Mouse (Mus musculus): Measurements from ENCODE around the gene Foxj1.
"Not testable (repeated sequence)": the region's sequence is repeated elsewhere in the genome, so short reads cannot be mapped to it uniquely, and the experiment has no call there.

The Foxj1 gene

DNA sequence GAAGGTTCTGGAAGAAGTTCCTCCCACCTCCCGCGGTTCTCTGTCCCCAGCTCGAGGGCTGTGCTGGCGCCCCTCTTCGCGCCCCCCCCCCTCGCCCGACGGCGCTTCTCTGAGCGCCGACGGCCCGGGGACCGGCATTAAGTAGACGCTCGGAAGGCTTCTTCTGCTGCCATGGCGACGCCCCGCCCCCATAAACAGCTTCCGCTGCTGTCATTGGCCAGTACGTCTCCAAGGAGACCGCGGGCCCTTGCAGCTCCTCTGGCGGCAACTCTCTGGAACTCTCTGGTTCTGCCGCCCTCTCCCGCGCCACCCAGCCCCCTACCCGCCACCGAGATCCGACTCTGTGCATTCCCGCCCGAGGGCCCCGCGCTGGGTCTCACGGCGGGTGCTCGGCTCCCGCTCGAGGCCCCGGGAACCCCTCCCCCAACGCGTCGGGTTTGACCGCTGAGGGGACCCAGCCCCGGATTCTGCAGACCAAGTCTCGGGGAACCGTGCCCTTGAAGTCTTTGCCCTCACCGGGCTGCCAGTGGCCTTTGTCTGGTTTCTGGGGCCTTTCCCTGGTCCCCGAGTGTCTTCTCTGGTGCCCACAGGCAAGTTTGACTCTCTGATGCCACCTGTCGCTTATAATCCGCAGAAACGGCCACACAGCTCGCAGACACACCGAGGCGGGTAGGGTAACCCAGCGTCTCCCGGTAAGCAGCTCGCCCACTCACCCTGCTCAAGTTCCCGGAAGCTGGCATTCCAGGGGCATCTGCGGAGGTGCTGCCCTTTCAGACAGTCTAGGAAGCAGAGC, at the start of gene Foxj1:
Gene Foxj1 (minus strand): TSS at position 156 of the 793 bp plus-strand sequence.
- peak; percentile 95 for DNase-seq

- no peak for DNase-seq
Measured at GRCm38 (mm10) chr11:116384171-116384570, 49.0 kb upstream of the Foxj1 start.

- DNase-seq, result not testable (repeated sequence)
Measured at GRCm38 (mm10) chr11:116383070-116383469, 47.9 kb upstream of the Foxj1 start.

- no peak for DNase-seq
Measured at GRCm38 (mm10) chr11:116380767-116381166, 45.6 kb upstream of the Foxj1 start.

GRCm38 (mm10) chr11:116379530-116379929, 44.3 kb upstream of the Foxj1 start:
- DNase-seq, result no peak

- peak; percentile 9 for DNase-seq
Measured at GRCm38 (mm10) chr11:116376945-116377661, 41.9 kb upstream of the Foxj1 start.

DNA sequence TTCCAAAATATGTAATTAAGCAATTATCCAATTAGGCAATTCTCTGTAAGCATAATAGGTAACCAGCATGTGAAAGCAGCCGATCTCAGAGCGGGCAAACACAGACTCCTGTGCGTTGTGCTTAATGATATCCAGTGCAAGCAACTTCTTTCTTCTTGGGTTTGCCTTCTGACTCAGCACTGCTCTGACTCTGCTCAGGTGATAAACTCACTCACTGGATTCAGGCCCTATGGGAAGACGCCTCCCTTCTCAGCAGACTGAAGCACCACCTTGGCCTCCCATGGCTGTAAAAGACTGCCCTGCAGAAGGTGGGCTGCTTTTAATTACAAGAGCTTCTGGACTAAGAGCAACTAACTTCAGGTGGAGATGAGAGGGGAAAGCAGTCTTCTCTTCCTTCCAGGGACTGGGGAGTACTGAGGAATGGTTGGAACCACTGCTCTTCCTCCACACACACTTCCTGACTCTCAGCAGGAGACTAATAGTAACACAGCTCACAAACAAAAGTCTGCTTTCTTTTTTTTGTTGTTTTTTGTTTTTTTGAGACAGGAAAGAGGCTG, 36.8 kb upstream of the Foxj1 start:
- DNase-seq, result no peak

GRCm38 (mm10) chr11:116369633-116370032, 34.4 kb upstream of the Foxj1 start:
- DNase-seq, result no peak

DNA sequence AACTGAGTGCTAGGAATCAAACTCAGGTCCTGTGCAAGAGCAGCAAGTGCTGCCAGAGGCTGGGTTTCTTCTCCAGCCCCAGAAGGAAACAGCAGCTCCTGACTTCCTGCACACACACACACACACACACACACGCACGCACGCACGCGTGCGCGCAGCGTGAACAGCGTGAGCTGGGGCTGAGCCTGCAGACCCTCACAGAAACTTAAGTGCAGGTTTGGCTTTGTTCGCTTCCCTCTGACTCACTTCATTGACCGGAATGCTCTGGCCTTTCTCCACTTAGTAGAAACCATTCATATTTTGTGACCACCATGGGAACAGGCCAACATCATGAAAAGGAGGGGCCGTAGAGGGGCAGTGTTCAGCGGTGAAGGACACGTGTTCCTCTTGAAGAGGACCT, 33.9 kb upstream of the Foxj1 start:
- DNase-seq, result no peak

DNA sequence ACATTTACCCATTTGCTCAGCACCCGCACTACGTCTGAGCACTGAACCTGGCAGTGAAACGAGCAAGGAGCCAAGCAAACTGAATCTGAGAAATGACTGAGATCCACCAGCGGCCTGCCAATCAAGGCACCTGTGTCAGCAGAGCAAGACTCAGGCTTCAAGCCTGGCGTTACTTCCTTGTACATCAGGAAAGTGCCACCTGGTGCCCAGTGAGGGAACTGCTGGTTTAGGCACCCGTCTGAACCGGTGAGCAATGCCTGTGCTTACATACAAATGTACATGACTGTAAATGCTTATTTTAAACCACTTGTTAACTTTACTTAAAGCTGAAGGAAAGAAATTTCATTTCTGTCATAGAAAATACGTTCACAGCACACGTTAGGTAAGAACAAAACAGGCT, 32.9 kb upstream of the Foxj1 start:
- peak; percentile 90 for DNase-seq

- DNase-seq, result no peak
Measured at GRCm38 (mm10) chr11:116366647-116367046, 31.4 kb upstream of the Foxj1 start.

DNA sequence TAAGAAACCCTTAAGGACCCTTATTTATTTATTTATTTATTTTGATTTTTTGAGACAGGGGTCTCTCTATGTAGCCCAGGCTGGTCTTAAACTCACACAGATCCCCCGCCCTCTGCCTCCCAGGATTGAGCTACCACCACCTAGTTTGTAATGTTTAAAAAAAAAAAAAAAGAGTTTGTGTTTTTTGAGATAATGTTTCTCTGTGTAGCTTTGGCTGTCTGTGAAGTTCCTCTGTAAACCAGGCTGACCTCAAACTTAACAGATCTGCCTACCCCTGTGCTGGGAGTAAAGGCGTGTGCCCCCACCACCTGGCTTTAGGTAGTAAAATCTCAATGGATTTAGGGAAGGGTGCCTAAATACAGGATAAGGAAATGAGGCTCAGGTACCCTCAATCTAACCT, 30.9 kb upstream of the Foxj1 start:
- no peak for DNase-seq

DNA sequence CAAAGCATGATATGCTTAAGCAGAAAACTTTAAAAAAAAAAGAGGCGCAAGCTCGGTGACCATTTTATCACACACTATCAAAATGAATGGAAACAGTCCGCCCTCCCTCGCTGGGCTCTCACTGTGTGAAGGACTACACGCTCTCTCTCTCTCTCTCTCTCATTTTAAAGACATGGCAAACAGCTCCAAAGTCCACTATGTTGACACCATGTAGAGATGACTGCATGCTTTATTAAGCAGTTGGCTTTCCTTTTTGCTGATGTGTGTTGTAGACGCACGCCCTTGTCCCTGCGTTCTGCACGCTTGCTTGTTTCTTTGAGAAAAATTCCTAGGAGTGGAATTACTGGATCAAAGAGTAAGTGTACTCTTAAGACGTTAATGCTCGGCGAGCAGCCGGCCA, 30.2 kb upstream of the Foxj1 start:
- no peak for DNase-seq

- DNase-seq, result no peak
Measured at GRCm38 (mm10) chr11:116362015-116362414, 26.8 kb upstream of the Foxj1 start.

DNA sequence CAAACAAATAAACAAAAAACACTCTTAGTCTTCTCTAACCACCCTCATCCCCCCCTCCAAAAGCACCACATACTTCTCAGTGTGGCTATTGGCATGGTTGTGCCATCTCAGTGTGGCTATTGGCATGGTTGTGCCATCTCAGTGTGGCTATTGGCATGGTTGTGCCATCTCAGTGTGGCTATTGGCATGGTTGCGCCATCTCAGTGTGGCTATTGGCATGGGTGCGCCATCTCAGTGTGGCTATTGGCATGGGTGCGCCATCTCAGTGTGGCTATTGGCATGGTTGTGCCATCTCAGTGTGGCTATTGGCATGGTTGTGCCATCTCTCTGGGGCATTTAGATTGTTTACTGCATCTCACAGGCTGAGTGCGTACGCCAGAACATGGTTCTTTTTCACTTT, 25.7 kb upstream of the Foxj1 start:
- DNase-seq, result not testable (repeated sequence)

- DNase-seq, result no peak
Measured at GRCm38 (mm10) chr11:116359652-116360051, 24.5 kb upstream of the Foxj1 start.

DNA sequence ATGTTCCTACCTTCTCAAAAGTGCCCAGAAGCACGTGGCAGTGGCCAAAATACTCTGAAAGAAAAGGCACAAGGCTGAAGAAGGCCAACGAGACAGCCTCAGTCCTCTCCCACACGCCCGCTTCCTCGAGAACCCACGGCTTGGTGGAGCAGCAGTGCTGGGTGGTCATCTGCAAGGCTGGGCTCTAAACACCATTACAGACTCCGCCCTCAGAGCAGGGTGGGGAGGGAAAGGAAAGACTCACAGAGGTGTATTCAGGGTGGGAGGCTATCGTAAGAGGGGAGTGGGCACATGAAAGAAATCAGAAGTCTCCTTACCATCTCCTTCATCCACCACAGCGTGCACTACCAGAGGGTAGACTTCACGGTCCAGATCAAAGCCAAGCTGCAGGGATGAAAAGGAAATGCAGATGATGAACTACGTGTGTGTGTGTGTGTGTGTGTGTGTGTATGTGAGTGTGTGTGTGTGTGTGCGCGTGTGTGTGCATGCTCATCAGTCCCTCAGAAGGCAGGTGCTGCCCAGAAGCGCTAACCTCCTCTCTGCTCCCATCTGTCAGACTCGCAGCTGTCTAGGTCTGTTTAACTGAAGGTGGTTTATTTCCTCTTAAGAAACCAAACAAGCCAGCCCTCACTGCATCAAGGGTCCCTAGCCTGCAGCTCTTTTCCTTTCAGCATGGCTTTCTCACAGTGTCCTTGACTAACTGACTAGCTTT, 23.9 kb upstream of the Foxj1 start:
- DNase-seq, result no peak

DNA sequence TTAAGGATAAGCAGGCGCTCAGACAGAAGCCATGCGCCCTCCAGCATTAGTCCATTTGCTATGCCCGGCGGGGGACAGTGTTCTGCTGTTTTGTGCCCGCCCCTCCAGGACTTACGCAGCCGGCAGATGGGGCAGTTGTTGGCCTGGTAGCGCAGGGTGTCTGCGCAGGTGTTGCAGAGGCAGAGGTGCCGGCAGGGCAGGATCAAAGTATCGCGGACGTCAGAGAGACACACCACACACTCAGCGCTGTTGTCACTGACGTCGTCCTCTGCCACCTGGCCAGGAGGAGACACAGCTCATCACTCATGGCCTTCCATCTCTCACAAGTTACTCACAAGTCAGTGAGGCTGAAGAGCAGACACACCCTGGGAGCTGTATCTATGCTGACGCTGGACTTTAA, 19.3 kb upstream of the Foxj1 start:
- no peak for DNase-seq

DNA sequence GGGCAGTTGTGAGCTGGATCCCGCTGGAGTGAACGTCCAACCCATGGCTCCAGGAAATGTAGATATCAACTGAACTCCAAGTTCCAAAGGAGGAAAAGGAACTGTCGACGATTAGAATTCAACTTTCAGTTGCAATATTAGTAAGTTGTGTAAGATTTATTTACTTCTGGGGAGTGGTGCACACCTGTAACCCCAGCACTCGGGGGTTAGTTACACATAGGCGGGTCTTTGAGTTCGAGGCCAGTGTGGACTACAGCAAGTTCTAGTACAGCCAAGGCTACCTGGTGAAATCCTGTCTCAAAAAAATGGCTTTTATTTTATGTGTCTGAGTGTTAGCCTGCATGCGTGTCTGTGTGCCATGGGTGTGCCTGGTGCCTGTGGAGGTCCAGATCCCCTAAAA, 18.3 kb upstream of the Foxj1 start:
- DNase-seq, result no peak

- no peak for DNase-seq
Measured at GRCm38 (mm10) chr11:116351294-116351693, 16.1 kb upstream of the Foxj1 start.

GRCm38 (mm10) chr11:116347955-116348354, 12.8 kb upstream of the Foxj1 start:
- no peak for DNase-seq

DNA sequence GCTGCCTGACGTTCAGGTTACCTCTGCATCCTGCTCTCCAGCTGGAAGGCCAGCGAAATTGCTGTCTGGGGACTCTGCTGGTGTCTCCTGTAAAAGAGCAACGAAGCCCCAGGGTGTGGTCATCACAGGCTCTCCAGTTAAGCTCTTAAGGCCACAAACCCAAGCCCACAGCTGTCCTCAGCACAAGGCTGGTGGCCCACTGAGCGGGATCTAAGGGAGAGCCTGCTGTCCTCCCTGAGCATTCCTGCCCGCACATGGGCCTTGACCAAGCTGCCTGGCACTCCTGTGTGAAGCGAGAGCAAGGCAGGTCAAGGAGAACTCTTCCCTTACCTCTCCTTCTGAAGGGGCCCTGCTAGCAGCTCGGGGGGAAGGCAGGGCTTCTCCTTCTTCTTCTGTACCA, 11.8 kb upstream of the Foxj1 start:
- DNase-seq, result no peak

- no peak for DNase-seq
Measured at GRCm38 (mm10) chr11:116342069-116342791, 7.0 kb upstream of the Foxj1 start.
